Mouse (Mus musculus): ENCODE measurements at regions not wholly inside any gene's neighbourhood (a gene's known extent, or its start where the extent isn't known, plus 50 kb on each side); places are given as distances from the start of the nearest gene placed in this dataset.
A peak's percentile ranks its signal among the peaks of the same experiment; 100 is the strongest.

DNA sequence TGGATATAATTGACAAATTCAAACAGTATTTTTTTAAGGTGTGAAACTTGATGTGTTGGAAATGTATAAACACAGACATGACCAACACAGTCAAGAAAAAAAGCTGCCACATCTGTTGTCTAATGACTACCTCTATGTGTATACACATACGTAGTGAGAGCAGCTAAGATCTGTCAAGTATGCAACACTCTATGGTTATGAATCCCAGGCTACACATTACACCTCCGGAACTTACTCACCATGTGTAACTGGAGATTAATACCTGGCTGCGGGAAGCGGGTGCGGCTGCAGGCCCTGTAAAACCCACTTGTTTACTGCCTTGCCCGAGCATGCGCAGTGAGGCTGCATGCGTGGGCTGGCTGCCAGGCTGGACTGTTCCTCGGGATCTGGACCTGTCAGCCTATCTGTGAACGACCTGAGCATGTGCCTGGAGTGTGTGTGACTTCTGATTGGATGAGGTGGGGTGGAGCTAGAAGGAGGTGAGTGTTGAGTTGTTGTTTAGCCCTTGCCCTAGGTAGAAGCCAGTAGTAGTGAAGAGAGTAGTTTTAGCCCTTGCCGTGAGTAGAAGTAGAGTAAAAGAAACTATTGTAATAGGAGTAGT is 211.1 kb downstream of the Sp3 start:
- DNase-seq = no peak

DNA sequence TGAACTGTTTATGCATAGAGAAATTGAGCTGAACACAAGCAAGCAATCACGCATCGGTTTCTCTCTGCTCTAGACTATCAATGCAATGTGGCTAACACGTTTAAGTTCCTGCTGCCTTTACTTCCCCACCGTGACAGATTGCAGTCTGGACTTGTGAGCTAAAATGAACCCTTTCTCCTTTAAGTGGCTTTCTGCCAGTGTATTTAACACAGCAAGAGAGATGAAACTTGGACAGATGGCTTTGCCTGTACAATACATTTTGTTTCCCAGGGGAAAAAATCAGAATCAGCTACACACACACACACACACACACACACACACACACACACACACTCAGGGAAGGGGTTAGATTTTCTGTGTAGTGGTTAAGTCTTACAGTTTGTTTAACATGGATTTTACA is 206.8 kb downstream of the Sp3 start:
- DNase-seq = peak in 1 of 2 experiments; percentile 18

DNA sequence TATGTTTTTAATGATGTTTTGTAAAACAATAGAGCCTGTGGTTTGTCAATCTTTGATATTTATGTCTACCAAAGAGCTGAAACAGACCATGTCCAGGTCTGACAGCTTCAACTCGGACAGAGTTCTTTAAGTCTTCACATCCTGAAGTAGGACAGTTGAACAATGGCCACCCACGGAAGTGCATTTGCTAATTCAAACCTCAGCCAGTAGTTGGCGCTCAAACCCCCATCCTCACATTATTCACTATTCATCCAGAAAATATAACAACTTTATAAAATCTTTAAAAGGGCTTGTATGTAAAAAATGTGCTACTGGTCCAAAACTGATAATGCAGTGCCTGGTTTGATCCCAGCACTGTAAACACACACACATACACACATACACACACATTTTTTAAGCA is 202.9 kb downstream of the Sp3 start:
- no peak for DNase-seq

DNA sequence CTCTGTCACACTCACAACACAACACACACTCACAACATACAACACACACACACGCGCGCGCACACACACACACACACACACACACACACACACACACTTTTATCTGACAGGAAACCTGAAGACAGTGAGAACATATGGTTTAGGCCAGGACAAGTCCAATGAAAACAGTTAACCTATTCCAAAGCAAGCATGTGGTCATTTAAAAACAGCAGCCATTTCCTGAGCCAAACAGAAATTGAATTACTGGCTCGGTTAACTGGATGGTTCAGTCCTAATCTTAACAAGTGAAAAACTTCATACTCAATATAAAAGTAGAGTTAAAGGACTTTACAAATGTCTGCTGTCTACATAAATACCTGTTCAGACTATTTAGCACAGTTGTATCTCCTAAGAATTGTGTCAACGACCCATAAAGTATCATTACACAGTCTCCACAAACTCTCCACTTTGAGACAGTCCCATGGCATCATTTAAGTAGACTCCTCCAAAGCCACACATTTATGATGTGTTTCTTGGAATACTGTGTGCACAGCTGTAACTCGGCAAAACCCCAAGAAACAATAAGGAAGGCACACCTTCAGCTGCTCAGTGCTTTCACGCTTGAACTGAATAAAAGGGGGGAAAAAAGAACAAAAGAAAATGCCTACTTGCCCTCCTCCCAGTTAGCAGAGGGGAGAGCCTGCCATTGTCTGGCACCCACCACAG is 202.3 kb downstream of the Sp3 start:
- no peak for DNase-seq

DNA sequence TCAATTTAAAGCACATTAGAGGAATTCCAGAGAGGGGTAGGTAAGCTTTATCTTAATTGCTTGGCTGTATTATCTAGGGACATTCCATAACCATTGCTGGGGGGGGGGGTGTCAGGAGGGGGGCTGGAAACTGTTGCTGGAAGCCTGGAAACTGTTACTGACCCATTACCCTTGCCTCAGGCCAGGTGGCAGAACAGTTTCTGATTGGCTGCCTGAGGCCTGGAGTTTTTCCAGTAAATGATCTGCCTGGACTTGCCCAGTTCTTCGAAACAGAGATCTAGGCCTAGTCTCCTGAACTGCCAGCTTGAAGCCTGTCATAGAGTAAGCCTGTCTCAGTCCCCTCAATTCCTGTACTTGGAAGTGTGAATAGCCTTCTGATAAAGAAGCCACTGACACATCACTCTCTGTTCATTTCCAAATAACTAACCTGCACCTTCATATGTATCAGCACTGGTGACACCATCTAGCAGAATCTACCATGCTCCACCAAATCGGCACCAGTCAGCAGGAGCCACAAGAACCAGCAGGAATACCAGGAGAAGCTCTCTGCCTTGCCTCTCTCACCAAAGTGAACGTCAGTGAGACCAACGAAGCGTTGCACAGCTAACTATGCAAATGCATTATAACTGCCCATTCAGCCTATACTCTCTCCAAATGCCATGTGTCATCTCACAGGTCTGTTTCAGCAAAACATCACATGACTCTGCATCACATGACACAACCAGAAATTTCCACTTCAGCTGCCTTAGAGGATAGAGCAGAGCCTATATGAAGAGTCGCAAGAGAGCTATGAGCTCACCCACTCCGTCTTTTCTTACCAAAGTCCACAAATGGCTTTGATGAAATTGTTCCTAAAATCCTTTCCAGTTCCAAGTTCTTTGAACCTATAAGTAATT is 200.7 kb downstream of the Sp3 start:
- no peak for DNase-seq

DNA sequence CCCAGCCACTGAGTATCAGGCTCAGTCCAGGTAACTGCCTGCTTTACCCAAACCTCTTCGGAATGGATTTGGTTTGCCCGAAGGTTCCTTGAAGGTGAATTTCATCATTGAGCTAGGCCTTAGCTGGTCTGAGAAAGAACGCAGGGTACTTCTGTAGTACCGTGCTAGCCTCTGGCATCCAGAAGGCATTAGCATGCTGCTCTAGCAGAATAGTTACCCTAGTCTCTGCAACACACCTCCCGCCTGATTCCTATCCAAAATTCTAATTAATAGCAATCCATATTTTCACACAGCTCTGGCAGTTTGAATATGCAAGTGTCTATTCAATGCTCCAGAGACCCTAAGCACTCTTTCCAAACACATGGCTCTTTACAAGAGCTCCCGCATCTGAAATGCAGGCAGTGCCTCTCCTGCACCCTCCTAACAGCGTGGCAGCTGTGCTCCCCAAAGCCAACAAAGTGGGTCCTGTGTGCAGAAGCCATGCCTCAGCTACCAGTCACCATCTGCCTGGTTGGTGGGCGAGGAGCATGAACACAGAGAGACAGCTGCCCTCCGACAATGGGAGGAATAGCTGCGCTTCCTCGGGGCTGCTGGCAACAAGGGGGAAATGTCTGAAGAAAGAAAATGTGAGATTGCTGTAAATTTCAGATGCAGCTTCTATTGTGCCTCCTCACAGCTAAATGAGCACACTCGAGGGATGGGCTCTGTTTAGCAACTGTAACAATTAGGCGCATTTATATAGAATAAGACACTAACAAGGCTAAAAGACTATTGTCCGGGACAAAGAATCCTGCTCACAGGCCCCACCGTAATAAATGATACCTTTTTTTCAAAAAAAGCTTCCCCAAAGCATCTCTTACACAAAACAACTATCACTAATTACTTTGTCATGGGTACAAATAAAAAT is 198.6 kb downstream of the Sp3 start:
- DNase-seq = peak; percentile 65 to 73

DNA sequence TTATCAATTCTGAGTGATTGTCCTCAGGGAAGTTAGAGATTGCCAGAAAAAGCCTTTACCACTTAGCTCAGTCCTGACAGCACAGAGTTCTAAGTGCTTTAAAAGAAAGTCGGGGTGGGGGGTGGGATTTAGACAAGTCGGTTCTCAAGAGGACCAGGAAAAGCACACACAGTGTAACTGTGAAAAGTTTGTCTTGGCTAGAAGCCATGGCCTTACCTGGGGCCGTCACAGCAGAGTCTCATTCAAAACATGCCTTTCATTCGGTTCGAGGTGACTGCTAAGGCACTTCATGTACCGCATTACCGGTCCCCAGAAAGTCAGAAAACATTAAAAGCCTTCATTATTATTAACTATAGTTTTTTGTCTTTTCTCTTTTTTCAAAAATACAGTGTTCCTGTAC is 197.9 kb downstream of the Sp3 start:
- no peak for DNase-seq

DNA sequence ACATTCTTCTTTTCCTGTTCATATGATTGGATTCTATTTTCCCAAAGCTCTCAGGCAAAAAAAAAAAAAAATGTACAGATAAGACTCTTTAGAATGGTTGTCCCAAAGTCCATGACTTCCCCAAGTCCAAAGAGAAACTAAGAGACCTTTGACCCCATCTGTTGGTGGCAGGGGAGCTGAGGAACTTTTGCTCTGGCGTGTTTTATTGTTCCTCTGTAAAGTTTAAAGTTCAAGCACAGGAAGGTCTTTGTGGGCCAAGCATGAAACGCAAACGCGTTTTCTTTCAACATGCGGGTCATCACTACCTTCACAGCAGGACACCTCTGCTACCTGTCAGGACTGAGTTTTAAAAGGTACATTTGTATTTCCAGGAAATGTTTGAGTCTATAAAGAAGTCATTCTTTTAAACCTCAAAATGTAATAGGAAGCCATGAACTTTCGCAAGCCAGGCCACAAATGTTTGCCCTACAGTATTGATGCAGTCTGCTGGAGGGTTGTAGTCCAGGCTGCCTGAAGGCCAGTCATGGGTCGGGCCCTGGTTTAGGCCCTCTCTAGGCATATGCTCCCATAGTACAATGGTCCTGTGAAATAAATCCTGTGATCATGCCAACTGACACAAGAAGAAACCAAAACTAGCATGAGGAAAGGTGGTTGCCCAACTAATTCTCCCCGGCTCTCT is 194.7 kb downstream of the Sp3 start:
- DNase-seq = no peak

DNA sequence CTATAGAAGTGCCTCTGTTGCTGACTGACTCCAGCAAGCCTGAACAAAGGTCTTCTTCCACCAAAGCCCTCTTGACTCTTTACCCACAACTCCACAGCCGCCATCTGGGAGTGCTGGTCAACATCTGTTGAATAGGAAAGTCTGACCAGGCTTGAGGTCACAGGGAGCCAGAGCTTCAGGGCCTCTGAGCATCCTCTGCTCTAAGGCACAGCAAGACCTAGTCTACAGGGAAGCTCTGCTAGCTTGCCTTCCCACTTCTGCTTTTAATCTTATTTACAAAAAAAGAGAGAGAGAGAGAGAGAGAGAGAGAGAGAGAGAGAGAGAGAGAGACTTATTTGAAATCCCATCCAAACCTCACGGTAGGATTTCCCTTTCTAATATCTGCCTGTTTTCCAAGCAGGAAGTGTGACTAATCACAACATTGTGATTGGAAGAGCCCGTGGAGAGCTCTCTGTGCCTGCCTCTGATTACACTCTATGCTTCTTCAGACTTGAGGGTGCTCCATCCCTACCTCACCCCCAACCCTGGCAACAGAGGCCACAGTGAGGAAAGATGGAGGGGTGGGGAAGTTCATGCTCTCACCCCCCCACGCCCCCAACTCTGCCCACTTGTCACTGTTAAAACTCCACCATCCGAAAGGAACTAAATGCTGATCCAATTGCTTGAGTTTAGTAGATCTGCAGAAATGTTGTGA is 194.1 kb downstream of the Sp3 start:
- DNase-seq = no peak

DNA sequence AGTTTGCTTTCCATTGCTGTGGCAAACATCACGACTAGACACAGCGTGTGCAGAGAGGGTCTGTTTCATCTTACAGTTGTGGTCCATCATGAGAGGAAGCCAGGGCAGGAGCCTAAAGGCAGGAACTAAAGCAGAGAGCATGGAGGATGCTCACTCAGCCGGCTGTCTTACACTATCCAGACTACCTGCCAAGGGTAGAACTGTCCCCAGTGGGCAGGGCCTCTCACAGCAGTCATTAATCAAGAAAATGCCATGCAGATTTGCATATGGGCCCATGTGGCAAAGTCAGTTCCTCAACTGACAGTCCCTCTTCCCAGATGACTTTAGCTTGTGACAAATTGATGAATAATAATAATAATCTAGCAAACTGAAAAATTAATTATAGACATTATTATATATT is 192.6 kb downstream of the Sp3 start:
- no peak for DNase-seq

DNA sequence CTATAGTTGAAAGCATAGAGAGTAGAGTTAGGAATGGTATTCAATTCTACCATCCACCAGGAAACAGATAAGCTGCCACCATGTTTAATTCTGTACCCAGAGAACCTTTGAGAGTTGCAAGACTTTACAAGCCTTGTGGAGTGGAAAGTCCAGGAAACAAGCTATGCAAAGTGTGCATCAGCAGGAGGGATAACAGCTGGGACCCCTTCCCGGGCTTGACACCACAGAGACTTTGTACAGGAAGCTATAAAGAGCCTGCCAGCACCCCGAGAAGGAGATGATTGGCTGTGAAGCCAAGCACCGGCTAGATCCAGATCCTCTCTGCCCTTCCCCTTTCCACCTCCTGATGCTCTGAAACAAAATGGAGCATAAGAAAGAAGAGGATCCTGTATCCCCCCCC is 188.8 kb downstream of the Sp3 start:
- no peak for DNase-seq

DNA sequence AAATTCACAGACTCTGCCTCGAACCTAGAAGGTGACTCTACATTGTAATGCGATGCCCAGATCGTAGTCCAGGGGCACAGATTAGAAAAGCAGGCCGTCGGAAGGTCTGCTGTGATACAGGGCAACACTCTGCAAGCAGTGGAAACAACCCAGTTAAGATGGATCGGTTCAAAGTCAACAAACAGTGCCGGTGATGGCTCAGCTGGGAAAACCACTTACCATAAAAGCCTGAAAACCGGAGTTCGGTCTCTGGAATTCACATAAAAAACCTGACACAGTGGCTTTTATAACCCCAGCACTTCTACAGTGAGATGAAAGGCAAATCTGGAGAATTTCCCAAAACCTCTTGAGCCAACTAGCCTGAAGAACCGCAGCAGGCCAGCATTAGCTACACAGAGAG is 186.8 kb downstream of the Sp3 start:
- no peak for DNase-seq

DNA sequence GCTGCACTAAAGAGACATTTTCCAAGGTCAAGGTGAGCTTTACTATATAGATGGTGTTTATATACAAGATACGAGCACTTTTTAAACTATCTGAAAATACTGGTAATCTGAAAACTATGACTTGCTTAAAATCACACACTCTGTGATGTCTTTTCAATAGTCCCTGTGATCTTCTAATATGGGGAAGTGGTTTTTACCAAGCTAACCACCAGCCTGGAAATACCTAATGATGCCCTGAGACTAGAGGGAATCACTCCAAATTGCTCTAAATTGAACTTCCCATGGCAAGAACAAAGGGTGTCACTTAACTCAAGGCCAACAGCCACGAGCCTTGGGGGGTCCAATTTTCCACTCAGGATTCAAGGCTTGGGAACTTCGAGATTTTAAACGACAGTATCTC is 185.7 kb downstream of the Sp3 start:
- no peak for DNase-seq

DNA sequence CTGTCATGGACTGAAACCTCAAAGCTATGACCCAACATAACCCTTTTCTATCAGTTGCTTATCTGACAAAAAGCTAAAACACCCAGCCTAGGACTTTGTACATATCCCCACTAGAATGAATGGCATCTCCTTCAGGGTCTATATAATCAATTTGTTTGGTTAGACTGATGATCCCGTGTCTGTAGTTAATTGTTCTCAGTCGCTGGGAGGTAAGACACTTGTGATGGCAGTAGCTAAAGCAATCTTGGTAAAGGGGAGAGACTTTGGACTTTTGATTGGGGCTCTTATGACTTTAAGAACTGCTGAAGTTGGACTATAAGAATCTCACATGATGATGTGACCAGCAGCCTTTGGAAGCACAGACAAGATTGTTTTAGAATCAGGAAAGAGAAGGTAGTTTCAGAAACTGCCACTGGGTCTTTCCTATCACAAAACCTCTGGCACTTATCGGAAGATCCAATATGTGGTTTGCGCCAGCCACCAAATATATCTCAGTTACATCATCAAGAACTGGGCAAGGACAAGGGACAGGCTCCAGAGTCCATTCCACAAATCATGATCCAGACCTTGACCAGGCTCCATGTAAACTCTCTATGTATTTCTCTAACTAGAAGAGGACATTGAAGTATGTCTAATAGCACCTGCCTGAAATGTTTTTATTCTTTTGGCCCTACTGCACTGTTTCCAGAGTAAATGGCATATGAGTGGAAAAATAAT is 183.1 kb downstream of the Sp3 start:
- no peak for DNase-seq

DNA sequence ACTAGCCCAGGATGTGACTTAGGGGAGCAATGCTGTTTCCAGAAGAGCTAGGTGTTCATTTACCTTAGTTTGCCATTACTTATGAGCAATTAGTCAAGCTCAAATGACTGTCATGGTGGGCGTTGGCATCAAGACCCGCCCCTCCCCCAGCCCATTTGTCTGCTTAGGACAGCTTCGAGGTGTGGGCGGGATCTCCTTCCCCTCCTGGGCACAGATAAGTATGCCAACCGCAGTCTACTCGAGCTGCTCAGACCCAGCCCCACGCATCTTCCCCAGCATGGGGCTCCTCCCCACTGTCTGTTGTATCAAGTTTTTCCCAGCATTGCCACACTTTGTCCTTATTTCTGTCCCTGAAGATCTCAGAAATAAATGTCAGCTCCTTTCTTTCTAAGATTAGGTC is 179.6 kb downstream of the Sp3 start:
- DNase-seq = no peak

DNA sequence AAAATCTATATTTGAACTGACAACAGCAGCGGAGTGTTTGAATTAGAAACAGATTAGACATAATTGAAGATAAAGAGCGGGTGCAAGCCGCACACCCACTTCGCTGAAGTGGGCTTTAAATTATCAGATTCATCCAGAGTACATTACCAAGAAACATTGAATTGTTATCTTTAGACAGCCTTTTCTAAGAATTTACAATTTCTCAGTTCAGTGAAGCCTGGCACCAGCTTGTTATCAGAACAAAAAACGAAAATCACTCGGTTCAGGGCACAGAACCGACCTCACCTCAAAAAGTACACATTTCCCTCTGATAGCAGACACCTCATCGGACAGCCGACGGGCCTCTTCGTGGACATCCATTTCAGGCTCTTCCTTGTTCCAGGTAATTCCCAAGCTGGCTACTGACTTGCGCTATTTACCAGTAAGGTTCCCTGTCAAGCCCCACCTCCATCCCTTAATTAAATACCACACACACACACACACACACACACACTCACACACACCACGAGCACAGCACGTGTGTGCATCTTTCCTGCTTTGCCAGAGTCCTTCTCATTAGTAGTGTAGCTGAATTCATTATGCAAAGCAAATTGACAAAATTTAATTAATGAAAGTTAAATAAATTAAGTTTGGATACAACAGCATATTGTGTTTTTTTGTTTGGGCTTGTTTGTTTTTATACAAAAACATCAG is 166.8 kb downstream of the Sp3 start:
- DNase-seq = no peak

DNA sequence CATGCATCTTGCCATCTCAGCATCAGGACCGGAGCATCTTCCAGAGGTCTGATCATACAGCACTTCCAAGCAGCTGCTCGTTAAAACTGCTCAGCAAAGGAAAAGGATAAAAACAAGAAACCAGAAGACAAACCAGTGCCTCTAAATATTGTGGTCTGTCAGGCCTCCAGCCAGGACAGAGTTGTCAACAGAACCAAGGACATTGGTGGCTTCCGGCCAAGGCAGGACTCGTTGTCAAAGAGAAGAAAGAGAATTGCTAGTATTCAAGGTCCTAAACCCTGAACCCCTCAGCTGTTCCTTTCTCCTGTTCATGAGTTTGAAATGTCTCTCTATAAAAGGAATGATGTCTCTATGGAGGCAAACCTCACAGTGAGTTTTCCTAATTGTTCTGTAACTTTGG is 155.0 kb downstream of the Sp3 start:
- no peak for DNase-seq

DNA sequence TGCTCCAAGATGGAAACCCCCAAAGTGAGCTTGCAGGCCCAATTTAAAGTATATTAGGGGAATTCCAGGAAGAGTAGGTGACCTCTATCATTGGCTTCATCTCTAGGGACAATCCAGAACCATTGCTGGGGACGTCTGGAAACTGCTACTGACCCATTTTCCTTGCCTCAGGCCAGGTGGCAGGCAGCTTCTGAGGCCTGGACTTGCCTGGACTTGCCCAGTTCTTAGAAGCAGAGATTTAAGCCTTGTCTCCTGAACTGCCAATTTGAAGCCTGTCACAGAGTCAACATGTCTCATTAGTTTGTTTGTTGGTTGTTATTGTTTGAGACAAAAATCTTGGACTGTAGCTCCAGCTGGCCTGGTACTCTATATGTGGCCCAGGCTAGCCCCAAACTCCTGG is 151.1 kb downstream of the Sp3 start:
- no peak for DNase-seq

DNA sequence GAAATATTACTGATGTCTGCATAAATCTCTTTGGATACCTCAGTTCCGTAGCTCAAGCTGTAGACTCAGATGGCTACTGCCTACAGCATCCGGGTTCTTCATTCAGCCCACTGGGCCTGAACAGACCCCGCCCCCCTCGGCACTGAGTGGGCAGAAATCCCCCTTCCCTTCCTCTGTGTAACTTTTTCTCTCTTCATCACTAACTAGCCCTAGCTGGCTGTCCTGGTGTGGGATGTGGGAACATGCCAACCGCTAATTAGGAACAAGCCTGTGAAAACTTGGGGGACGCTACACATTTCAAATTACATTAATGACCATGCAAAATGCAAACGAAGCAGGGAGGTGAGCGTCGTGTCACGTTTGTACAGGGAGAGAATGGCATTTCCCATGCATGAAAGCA is 147.5 kb downstream of the Sp3 start:
- no peak for DNase-seq

DNA sequence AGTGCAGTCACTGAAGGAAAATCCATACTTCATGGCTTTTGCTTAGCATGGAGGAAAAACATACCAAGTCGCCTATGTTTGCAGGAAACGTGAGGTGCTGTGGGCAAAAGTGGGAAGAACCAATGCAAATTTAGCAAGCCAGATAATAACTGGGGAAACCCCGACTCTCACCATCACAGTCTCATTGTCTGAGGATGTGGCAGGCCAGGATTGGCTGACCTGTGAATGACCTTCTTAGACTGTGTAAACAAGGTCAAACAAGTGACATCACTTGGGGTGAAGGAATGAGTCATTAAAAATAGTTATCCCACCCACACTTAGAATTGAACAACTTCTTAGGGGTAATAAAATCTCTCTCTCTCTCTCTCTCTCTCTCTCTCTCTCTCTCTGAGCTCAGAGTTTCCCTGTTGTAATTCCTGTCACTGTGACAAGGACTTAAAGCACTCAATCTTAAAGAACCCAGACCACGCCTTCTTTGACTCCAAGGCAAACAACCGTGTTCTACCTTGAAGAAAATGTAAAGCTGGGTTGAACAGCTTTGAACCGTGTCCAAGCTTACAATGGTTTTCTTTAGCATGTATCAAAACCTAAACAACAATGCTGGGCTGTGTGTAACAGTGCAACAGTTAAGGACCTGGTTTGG is 142.0 kb downstream of the Sp3 start:
- DNase-seq = no peak

Measured in layer of hippocampus, postnatal 36 days (tissue).